Mouse (Mus musculus): ENCODE measurements at regions not wholly inside any gene's neighbourhood (a gene's known extent, or its start where the extent isn't known, plus 50 kb on each side); places are given as distances from the start of the nearest gene placed in this dataset.

GRCm38 (mm10) chr7:145001503-145002084, 61.9 kb upstream of the Ccnd1 start:
- TF ChIP-seq CTCF (conservative IDR thresholded peaks at IDR 0.05; ENCODE audit: insufficient read depth, insufficient read length, low read depth, low read length) (no peak), POLR2A (IDR thresholded peaks at IDR 0.05; ENCODE audit: low read depth, low read length) (no peak)
